Mouse (Mus musculus) adrenal gland, postnatal 25 days (tissue): Measurements from ENCODE around the gene 1810049J17Rik. TPM values are rescaled to one million over a fixed set of nuclear protein-coding genes. Genes with fewer than 3 reads are reported as not detected.
A peak's percentile ranks its signal among the peaks of the same experiment; 100 is the strongest.

Experiments
- DNase-seq: peaks from one replicate; pipeline ENCODE4 v3.0.0; 2021; ENCODE audit warnings: mixed read lengths
- total RNA-seq: library from RNA; stranded (reverse); gene quantifications from 2 replicates; pipeline ENCODE4 v1.2.3, GENCODE M21; 2021

1810049J17Rik gene
- total RNA-seq, 1 experiment from 2014 or later = not detected

DNA sequence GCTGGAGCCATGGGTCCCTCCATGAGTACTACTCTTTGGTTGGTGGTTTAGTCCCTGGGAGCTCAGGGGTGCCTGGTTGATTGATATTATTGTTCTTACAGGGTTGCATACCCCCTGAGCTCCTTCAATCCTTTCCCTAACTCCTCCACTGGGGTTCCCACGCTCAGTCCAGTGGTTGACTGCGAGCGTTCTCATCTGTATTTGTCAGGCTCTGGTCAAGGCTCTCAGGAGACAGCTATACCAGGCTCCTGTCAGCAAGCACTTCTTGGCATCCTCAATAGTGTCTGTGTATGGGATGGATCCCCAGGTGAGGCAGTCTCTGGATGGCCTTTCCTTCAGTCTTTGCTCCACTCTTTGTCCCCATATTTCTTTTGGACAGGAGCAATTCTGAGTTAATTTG, 25.2 kb upstream of the 1810049J17Rik start:
- no peak for DNase-seq

- DNase-seq = no peak
These were observed 19.7 kb upstream of the 1810049J17Rik start for GRCm38 (mm10) chr15:12341401-12341758.

GRCm38 (mm10) chr15:12340536-12341400, 19.1 kb upstream of the 1810049J17Rik start:
- DNase-seq = no peak

- DNase-seq = no peak
These were observed 16.1 kb upstream of the 1810049J17Rik start for GRCm38 (mm10) chr15:12337779-12338137.

DNA sequence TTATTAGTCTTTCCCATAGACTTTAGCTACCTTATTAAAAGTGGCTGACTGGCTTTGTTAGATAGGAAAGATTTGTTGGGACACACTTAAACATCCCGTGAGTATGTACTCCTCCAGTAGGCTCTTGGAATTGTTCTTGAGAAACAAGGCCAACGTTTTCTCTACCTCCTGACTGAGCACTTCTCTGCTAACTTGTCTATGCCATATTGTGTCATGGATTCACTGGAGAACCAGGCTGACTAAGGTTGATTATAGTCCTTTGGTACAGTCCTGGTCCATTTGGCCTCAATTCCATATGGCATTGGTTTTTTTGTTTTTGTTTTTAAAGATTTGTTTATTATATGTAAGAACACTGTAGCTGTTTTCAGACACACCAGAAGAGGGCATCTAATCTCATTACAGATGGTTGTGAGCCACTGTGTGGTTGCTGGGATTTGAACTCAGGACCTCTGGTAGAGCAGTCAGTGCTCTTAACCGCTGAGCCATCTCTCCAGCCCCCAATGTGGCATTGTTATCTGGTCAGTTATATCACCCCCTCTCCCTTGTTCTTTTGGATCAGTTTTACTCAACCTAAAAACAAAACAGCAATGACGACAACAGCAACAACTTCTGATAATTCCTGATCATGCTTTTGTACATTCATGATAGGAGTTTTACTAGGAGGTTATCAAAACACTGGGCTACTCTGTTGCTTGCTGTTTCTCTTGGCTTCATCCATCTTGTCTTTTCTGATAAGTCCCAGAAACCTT, 15.5 kb upstream of the 1810049J17Rik start:
- DNase-seq = no peak

DNA sequence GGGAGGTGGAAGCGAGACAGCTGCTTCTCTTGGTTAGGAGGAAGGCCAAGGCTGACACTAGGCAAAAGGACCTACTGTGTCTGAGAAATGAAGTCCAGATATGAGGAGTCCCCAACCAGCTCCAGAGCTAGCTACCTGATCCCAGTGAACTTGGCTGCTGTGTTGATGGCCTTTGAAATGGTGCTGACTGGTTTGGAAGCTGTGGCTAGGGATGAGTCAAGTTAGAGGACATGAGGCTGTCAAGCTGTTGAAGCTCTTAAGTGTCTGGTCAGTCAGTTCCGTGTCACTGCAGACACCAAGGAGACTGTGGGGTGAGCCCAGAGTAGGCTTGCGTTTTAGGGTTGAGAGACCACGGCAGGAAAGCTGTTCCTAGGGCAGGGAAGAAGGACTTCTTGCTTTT, 12.7 kb upstream of the 1810049J17Rik start:
- DNase-seq = no peak

- DNase-seq = no peak
These were observed 9.6 kb upstream of the 1810049J17Rik start for GRCm38 (mm10) chr15:12331300-12331699.

- no peak for DNase-seq
These were observed 9.2 kb upstream of the 1810049J17Rik start for GRCm38 (mm10) chr15:12330892-12331291.

DNA sequence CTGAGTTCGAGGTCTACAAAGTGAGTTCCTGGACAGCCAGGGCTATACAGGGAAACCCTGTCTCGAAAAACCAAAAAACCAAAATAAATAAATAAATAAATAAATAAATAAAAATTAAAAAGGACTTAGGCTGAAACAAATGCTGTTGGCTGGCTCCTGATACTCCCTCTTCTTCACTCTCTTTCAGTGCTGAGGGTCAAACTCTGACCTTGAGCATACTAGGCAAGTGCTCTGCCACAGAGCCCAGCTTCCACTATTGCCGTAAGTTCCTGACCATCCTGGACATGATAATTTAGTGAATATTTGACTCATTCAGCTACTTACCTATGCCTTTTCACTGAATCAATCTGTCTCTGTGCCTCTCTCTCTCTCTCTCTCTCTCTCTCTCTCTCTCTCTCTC, 8.7 kb upstream of the 1810049J17Rik start:
- no peak for DNase-seq

- DNase-seq = no peak
These were observed 2.6 kb upstream of the 1810049J17Rik start for GRCm38 (mm10) chr15:12324326-12324725.

DNA sequence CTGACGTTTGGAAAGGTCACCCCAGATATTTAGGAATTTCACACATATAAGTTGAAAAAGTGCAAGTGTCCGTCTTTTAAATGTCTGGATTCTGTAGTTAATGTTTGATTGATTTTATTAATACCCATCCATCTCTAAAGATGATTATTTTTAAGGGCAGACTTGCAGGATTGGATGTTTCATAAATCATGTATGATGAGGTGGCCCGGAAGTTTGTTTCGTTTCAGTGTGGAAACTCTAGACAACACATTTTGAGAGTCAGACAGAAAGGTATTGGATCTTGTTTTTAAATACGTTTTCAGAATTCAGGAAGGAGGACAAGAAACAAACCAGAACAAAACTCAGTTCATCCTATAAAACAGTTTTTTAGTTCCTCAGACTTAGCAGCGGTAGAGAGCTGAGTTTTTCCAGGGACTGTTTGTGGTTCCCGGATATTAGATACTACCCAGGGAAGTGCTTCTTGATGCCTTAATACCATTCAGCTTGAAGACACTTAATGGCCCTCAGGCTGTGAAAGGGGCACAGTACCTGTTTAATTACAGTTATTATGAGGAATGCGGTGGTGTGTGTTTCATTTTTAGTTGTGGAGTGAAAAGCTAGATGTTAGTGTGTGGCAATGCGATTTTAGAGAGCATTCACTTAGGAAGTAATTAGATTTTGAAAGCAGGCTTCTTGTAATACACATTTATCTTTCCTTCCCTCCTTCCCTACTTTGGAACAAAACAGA, 1.1 kb upstream of the 1810049J17Rik start:
- DNase-seq = no peak

GRCm38 (mm10) chr15:12321091-12321787, 460 bp downstream of the 1810049J17Rik start, which contains the start of gene Golph3:
Gene Golph3, plus strand, starts transcription at chr15:12321450.
- DNase-seq = peak; percentile 98

DNA sequence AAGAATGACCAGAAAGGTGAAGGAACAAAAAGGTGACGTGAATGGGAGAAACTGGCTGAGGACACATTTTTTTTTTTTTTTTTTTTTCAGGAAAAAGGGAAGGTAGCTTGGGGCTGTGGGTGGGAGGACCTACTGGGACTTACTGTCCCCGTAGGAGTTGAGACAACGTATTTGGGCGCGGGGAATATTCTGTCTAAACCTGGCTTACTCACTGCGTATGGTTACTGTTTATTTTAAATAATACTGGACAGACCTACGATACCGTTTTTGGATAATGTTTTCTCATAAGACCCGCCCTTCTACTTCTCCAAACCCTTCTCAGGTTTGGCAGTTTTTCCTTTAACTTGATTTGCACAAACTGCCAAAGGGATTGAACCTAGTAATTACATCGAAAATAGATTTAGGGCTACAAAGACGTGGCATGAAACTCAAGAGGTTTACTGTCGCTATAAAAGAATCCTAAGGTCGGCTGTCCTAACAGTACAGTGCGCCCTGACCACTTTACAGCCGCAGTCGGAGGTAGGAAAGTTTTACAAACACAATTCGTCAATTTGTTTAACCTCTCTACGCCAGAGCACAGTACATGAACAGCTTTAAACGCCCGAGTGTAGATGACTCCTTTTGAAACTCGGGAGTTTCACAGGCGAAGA, 1.1 kb downstream of the 1810049J17Rik start:
- DNase-seq = no peak

DNA sequence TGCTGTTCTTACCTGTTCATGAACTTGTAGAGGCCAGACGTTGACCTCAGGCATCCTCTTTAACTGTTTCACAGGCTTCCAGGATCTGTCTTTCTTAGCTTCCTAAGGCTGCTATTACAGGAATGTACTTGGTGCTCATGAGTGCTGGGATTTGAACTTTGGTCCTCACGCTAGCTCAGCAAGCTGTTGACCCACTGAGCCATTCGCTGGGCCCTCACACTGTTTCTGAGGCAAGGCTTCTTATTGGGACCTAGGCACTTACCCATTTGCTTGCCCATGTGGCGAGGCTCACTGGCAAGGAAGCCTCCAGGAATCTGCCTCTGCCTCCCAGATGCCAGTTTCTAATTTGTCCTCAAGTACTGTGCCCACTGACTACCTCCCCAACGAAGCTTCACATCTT, 1.8 kb downstream of the 1810049J17Rik start:
- no peak for DNase-seq

GRCm38 (mm10) chr15:12318451-12318850, 3.2 kb downstream of the 1810049J17Rik start:
- DNase-seq = no peak

DNA sequence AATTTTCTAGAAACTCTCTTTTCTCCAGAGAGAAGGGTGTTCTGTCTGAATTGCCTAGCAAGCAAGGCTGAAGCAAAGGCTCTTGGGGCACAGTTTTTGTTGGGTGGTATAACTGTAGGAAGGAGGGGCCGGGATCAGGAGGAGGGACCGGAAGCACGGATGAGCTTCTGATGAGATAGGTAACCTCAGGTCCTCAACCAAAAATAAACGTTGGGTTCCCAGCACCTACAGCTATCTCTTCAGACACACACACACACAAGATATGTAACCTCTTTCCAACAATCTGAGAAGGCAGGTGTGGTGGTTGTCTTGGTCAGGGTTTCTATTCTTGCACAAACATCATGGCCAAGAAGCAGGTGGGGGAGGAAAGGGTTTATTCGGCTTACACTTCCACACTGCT, 4.4 kb downstream of the 1810049J17Rik start:
- no peak for DNase-seq

DNA sequence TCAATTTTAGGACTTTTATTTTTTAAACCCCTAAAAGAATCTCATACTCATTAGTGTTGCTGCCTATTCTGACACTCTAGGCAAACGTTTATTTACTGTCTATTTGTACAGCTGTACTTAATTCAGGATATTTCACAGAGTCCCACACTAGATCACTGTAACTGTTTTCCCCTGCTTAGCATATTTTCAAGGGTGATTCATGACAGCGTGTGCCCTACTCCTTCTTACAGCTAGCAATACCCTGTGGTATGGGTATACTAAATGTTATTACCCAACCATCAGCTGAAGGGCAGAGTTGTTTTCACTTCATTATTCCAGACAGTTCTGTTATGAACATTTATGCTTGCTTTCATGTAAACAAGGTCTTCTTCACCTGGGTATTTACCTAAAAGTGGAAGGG, 5.7 kb downstream of the 1810049J17Rik start:
- DNase-seq = no peak

- no peak for DNase-seq
These were observed 7.1 kb downstream of the 1810049J17Rik start for GRCm38 (mm10) chr15:12314584-12314983.

- no peak for DNase-seq
These were observed 8.4 kb downstream of the 1810049J17Rik start for GRCm38 (mm10) chr15:12313255-12313654.

GRCm38 (mm10) chr15:12311465-12311864, 10.2 kb downstream of the 1810049J17Rik start:
- DNase-seq = no peak

DNA sequence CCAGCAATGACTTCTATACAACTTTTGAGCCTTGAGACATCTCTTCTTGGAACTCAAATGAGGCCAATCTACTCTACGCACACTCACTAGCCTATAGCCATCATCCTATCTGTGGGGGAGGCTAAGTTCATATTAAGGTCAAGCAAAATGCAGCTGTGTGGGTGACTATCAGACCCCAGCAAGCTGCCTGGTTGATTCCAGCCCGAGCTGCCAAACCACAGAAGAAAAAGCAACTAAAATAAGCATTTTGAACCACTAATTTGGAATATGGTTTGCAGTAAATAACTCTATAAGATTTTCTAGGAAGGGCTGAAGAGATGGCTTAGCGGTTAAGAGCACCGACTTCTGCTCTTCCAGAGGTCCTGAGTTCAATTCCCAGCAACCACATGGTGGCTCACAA, 11.0 kb downstream of the 1810049J17Rik start:
- no peak for DNase-seq

GRCm38 (mm10) chr15:12308539-12308938, 13.2 kb downstream of the 1810049J17Rik start:
- DNase-seq = no peak
